Comparison of ENCODE assay signal across 8 mouse cellular contexts in the genomic region with DNA sequence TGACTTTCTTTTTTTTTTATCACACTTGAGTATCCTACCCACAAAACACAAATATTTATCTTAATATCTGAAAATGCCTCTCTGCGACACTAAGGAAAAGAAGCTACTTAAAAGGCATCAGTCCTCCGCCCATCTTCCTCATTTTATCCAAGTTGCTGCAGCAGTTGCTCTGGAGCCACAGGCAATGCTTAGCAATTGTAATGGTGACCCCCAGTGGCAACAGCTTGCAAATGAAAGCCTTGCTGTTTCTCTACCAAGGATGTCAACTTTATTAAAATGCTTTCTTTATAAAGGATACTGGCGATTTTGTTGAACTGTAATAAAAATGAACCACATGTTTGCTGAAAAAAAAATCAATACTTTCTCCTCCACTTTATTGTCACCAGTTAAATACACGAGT. TPM values are rescaled to one million over a fixed set of nuclear protein-coding genes. Genes with fewer than 3 reads are reported as not detected.
DNase-seq lines count a peak whose midpoint lies in the region; ATAC-seq lines count a peak whose summit lies in the region.
"Had no signal": no experiment of that assay in that cellular context is flagged by ENCODE, and none has a peak within 500 bp of the region (broad histone marks: within the 10 kb centered on the region; RNA-seq: fewer than 3 reads in every experiment).

No protein-coding gene starts in this region.

- H3K4me1 ChIP-seq in hindbrain, embryonic 11.5 days (replicated peaks; ENCODE audit: control insufficient read depth, insufficient read depth, low read length): no peaks in the 10 kb centered on the region
- H3K4me1 ChIP-seq in hindbrain, embryonic 13.5 days (replicated peaks): no peaks in the 10 kb centered on the region
- H3K4me1 ChIP-seq: neural tube, embryonic 12.5 days had no signal

- H3K9ac ChIP-seq in hindbrain, embryonic 11.5 days (ENCODE audit: low read depth, low read length): no peak overlapping the region
- H3K9ac ChIP-seq in hindbrain, embryonic 13.5 days: no peak overlapping the region
- H3K9ac ChIP-seq: neural tube, embryonic 12.5 days had no signal

- no peak for ATAC-seq in hindbrain, embryonic 11.5 days (ENCODE audit: low FRiP score)
- ATAC-seq in hindbrain, embryonic 13.5 days (ENCODE audit: low FRiP score): no peak
- ATAC-seq in megakaryocyte progenitor cell, adult 5-6 weeks (replicated peaks; ENCODE audit: poor library complexity): no peak

- no peaks in the 10 kb centered on the region for H3K9me3 ChIP-seq in hindbrain, embryonic 11.5 days (ENCODE audit: control insufficient read depth, low read length)
- no peaks in the 10 kb centered on the region for H3K9me3 ChIP-seq in hindbrain, embryonic 13.5 days
- H3K9me3 ChIP-seq: neural tube, embryonic 12.5 days had no signal

- WGBS in hindbrain, embryonic 11.5 days: 43% methylated on average over 4 of the region's 4 CpGs
- WGBS in hindbrain, embryonic 13.5 days: 49% methylated on average over 4 of the region's 4 CpGs

- no peak overlapping the region for H3K27ac ChIP-seq in hindbrain, embryonic 11.5 days (ENCODE audit: low read depth, low read length)
- H3K27ac ChIP-seq in hindbrain, embryonic 13.5 days: no peak overlapping the region
- H3K27ac ChIP-seq: neural tube, embryonic 12.5 days had no signal

- no peak overlapping the region for H3K4me3 ChIP-seq in hindbrain, embryonic 11.5 days (ENCODE audit: low read depth, low read length)
- H3K4me3 ChIP-seq in hindbrain, embryonic 13.5 days: no peak overlapping the region
- H3K4me3 ChIP-seq: neural tube, embryonic 12.5 days had no signal

- no peaks in the 10 kb centered on the region for H3K27me3 ChIP-seq in hindbrain, embryonic 11.5 days (ENCODE audit: control insufficient read depth, insufficient read depth, low read length)
- no peaks in the 10 kb centered on the region for H3K27me3 ChIP-seq in hindbrain, embryonic 13.5 days
- H3K27me3 ChIP-seq: neural tube, embryonic 12.5 days had no signal

- H3K4me2 ChIP-seq in hindbrain, embryonic 11.5 days (replicated peaks; ENCODE audit: low read depth, low read length): no peak overlapping the region
- no peak overlapping the region for H3K4me2 ChIP-seq in hindbrain, embryonic 13.5 days
- H3K4me2 ChIP-seq: neural tube, embryonic 12.5 days had no signal

- no peaks in the 10 kb centered on the region for H3K36me3 ChIP-seq in hindbrain, embryonic 11.5 days (ENCODE audit: control insufficient read depth, insufficient read depth, low read length)
- no peaks in the 10 kb centered on the region for H3K36me3 ChIP-seq in hindbrain, embryonic 13.5 days
- H3K36me3 ChIP-seq: neural tube, embryonic 12.5 days had no signal

- DNase-seq in hindbrain, embryonic 11.5 days (ENCODE audit: low spot score): peak; percentile 18
- peak; percentile 2 for DNase-seq in urinary bladder, postnatal 14 days (ENCODE audit: low spot score)
- no peak for DNase-seq in urinary bladder, postnatal 10 days (ENCODE audit: low spot score)
- DNase-seq in layer of hippocampus, adult 18-20 months (ENCODE audit: low spot score in 2 of 2): peak; percentile 7 to 41
- no peak for DNase-seq in spleen, postnatal 10 days (ENCODE audit: low spot score in 2 of 2)

RNA-seq across cellular contexts. Expression of a gene that starts 2.0 kb away (rescaled TPM):
- polyA plus RNA-seq in hindbrain, embryonic 11.5 days (2014; fragmentation: Nextera tagmentation; extraction: Ambion mirVana): not detected in 2 replicates
- 0.08 TPM in 1 of 2 replicates, not detected in the other for polyA plus RNA-seq in hindbrain, embryonic 13.5 days (2015; fragmentation: Nextera tagmentation; extraction: Ambion mirVana)
- total RNA-seq in layer of hippocampus, adult 18-20 months (2021): not detected
- not detected in 2 replicates for total RNA-seq in megakaryocyte progenitor cell, adult 5-6 weeks (2015)
- total RNA-seq in megakaryocyte progenitor cell, adult 5-6 weeks (2017): not detected in 2 replicates
- polyA plus RNA-seq: neural tube, embryonic 12.5 days had no signal

Comparison
In these comparisons a context has a peak if more than half of its experiments do, and no peak if none do; other contexts are left out.
1. DNase-seq: peak in hindbrain, embryonic 11.5 days (single experiment), urinary bladder, postnatal 14 days (single experiment) and layer of hippocampus, adult 18-20 months (2 of 2); none in urinary bladder, postnatal 10 days (single experiment) and spleen, postnatal 10 days (0 of 2).